Mouse (Mus musculus): ENCODE data around the gene Kcnk5.

GRCm38 (mm10) chr14:20219849-20220248, 38.2 kb upstream of the Kcnk5 start:
- TF ChIP-seq CTCF (conservative IDR thresholded peaks at IDR 0.05; ENCODE audit: low read length) (no peak), POU5F1 (IDR thresholded peaks at IDR 0.05; ENCODE audit: borderline replicate concordance, low read length) (no peak), NANOG (IDR thresholded peaks at IDR 0.05; ENCODE audit: borderline replicate concordance, low read length) (no peak)

Data from E14TG2a.4 (cell line).